Mouse (Mus musculus) MN1 (cell line): ENCODE data around the gene Pitpnm2.

Experiments
- DNase-seq: peaks from one replicate; pipeline ENCODE4 v3.0.0-alpha.2; 2016; ENCODE audit warnings: low spot score

Gene Pitpnm2

DNA sequence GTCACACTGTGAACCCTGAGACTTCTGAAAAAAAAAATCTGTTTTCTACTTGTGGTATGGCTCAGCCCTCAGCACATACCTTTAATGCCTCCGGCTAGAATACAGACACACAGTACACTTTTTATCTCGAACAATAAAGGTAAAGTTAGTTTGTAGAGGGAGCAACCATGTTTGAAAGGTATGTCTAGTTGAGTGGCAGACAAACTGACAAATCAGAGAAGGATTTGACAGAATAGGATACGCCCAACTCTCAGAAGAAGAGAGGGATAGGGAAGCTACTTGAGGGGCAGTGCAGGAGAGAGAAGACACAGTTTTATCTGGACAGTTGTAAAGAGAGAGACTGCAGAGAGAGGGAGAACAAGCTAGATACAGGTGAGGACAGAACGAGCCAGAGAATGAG is 70.1 kb downstream of the Pitpnm2 start:
- DNase-seq = no peak

DNA sequence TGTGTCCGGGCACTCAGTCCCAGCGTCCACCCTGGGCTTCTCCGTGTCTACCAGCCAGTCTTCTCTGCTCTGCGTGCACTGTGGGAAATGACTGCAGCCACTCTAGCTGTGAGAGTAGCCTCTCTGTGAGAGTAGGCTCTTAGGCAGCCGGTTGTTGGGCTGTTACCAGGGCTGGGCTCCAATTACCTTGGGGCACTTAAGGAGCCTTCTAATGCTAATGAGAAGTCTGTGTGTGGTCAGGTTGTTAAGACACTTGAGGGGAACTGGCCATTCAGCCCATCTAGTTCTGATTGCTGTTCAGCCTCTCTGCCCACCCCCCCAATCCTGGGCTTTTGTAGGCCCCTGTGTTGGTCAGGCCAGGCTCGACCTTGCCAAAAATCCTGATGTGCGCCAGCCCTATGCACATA is 72.8 kb downstream of the Pitpnm2 start:
- DNase-seq = no peak

DNA sequence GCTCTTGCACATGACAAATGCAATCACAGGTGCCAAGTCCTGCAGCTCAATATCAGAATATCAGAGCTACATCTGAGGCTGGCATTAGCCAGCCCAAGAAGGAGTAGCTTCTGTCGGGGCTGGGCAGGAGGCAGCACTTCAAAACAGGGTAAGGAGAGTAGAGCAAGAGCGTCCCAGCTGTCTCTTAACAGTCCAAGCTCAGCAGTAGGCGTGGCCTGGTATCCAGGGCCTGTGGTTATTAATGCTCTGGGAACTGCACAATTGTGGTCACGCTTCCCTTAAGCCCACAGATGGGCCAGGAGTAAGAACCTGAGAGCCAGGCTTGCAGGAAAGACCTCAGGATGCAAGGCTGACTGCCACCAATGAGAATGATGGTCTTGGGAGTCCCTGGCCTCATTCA is 74.4 kb downstream of the Pitpnm2 start:
- peak; percentile 54 for DNase-seq

DNA sequence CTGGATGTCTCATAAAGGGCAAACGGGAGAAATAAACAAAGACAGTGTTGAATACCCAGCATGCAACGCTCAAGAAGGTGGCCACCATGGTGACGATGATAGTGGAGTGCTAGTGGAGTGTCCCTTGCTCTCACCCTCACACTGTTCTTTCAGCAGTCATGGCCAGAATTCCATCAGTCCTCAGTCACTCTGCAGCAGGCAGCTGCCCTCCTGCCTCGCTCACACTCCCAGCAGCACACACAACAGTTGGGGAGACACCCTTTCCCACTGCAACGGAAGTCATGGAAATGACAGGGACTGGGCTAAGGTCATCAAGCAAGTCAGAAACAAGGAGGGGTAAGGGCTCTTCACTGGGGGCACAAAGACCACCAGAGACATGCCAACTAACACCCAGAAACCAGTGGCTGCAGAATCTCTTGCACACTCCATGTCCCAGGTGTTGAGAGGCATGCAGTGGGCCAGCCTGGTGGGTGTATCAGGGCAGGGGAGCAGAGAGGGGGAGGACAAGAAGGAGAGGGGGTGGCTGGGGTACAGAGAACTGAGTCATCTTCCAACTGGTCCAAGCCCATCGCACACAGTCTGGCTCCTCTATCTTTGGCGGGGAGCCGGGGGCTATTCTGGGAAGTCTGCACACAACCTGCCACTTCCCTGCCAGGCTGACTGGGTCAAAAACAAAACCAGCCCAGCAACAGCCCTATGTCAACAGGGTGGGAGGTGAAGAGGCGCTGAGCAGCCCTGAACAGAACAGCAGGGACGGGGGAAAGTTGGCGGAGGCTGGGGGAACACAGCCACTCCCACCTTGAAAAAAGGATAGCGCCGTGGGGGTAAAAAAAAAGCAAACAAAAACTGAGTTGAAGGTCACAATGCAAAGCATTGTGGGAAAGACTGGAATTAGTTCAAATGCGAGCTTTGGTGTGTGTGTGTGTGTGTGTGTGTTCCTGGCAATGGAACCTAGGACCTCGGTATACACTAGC is 76.3 kb downstream of the Pitpnm2 start:
- no peak for DNase-seq

DNA sequence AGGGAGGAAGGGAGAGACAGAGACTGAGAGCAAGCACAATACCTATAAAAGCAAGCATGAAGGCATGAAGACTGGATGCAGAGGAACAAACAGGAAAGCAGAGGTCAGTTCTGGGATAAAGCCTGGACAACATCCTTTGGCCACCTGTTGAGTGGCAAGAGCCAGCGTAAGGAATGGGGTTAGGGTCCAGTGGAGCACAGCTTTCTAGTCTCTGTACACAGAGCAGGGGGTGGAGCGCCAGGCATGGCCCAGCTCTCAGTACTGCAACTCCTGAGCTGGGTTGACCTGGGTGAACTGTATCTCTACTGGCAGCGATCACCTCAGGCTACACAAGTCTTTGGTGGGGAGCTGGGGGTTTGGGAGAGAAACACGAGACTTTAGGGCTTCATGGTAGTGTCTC is 77.3 kb downstream of the Pitpnm2 start:
- DNase-seq = no peak

- DNase-seq = no peak
These were observed 77.8 kb downstream of the Pitpnm2 start for GRCm38 (mm10) chr5:124171781-124172180.

- no peak for DNase-seq
These were observed 80.3 kb downstream of the Pitpnm2 start for GRCm38 (mm10) chr5:124169224-124169621.

- no peak for DNase-seq
These were observed 80.9 kb downstream of the Pitpnm2 start for GRCm38 (mm10) chr5:124168428-124169223.

DNA sequence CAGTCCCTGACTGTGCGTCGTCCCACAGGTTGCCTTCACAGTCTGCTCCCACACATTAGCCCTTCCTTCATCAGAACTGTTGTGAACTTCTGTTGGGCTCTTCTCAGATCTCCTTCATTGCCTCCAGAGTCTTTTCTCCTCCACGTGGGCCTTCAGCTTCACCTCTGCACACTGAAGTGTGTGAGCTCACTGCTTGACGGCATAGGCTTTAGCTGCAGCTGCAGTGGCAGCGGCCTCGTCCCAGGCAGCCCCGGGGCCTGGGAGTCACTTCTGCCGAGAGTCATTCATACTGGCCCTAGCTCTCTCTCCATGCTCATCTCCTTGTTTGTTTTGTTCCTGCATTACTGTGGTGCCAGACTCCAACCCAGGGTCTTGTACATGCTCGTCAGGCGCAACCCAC is 81.9 kb downstream of the Pitpnm2 start:
- no peak for DNase-seq

DNA sequence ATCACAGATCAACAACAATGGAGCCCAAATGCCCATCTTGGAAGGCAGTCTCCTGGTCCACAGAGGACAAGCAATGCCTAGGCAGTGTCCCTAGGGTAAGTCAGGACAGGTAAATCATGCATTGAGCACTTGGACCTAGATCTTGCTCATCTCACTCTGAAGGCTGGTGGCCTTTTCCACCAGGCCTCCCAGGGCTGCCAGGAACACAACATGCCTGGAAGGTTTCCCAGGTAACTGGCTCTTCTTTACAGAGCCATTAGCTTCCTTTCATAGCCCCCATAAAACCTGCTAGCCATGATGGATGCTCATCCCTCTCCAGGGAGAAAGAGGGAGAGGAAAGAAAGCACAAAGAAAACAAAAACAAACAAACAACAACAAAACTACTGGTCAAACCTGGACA is 82.8 kb downstream of the Pitpnm2 start:
- DNase-seq = no peak

DNA sequence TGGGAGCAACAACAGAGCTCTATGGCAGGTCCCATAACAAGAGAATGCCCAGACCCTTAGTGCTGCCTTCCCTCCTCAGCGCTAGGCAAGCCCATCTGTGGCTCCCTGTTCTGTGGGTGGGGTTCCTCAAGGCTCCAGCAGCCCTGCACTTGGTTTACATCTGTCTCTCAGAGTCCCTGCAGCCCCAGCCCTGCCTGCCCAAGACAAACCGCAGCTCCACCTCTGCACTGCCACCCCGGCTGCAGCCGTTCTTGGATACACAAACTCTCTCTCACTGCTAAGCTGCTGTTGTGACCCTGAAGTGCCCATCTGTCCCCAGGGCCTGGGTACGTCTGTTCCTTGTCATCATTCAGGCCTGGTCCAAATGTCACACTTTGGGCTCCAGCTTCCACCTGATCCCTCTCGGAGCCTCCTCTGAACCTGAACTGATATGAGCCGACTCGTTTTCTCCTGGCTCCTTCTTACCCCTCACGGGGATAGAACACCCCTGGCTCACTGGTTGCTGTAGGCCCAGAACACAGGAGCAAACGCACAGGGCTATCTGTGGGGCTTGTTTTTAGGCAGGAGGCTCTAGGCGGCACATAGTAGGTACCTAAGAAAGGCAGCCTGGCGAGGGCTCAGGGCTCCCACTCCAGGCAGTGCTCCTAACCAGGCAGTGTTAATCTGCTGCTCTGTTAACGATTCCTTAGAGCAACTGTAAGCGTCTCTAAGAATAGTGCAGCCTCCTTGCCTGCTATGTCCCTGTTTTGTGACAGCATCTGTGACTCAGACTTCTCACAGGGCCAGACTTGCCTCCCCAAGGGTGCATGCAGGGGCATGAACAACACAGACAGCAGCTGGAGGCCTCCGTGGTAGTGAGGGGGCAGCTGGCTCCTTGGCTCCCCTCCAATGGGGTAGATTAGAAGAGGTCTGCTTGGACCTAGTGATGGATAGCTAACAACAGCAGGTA is 83.7 kb downstream of the Pitpnm2 start:
- DNase-seq = peak; percentile 73

- no peak for DNase-seq
These were observed 86.1 kb downstream of the Pitpnm2 start for GRCm38 (mm10) chr5:124163445-124163844.

GRCm38 (mm10) chr5:124162577-124162976 is 87.0 kb downstream of the Pitpnm2 start:
- DNase-seq = peak; percentile 77

DNA sequence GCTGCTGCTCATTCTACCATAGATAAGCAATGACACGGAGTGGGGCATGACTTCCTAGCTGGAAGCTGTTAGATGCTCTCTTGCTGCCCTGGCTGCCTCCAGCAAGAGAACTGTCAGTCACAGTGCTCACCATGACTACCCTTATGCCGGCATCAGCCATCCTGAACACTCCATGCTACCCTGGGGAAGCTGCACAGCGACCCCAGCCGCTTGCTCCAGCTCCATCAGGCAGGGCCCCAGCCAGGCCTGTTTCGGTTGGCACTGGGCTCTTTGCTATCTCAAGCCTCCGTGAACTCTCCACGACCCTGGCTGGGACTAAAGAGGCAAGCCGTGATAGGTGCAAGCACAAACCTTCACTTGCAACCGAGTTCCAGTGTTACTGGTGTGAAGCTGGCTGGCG is 87.7 kb downstream of the Pitpnm2 start:
- DNase-seq = peak; percentile 67

GRCm38 (mm10) chr5:124159453-124159852 is 90.1 kb downstream of the Pitpnm2 start:
- DNase-seq = peak; percentile 73

- DNase-seq = no peak
These were observed 91.3 kb downstream of the Pitpnm2 start for GRCm38 (mm10) chr5:124158305-124158704.

GRCm38 (mm10) chr5:124155943-124156342 is 93.6 kb downstream of the Pitpnm2 start:
- DNase-seq = no peak

DNA sequence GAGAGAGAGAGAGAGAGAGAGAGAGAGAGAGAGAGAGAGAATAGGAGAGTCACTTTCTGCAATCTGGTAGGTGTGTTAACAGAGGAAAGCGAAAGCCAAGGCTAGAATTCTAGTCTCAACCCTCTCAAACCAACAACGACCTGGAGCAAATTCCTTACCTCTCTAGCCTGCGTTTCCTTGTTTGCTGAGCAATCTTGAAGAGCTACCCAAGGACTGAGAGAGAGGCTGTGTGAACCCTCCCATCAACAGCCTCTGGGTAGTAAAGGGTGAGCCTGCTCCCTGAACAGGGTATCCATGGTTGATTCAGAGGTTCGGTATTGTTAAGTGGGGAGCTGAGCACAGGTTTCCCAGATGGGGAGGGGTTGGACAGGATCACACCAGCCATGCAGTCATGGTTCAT is 96.8 kb downstream of the Pitpnm2 start:
- DNase-seq = no peak

DNA sequence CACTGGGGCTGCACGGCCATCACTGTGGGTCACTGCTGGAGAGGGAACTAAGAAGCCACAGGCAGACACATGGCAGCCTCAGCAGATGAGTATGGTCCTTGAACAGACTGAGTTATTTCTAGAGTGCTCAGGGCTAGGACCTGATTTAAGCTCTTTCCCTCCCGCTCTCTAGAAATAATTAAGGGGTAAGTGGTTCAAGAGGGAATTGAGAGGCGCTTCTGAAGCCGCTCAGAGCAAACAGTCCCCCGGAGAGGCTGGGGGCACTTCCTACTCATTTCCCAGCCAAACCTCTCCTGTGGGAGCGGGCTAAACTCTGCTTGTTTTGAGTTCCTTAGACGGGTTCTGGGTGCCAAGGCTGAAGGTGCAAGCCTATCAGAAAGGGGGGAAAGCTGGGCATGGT is 98.7 kb downstream of the Pitpnm2 start:
- DNase-seq = no peak

- no peak for DNase-seq
These were observed 100.5 kb downstream of the Pitpnm2 start for GRCm38 (mm10) chr5:124149028-124149427.

DNA sequence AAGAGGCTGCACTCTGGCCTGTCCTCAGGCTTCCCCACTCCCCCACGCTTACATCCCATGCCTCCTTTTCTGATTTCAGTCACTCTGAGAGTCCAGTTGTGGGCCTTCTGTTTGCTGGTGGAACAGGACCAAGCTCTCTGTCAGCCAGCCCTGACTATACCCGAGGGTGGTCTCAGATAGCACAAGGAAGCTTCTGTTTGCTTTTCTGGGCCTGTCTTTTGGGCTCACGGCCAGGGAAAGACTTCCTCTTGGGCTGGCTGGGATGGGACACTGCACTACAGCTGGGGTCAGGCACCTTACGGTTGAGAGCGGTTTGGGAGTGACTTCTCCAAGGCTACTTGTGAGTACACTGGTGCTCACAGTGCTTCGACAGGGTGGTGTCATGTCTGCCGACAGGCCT is 111.5 kb downstream of the Pitpnm2 start:
- DNase-seq = no peak

DNA sequence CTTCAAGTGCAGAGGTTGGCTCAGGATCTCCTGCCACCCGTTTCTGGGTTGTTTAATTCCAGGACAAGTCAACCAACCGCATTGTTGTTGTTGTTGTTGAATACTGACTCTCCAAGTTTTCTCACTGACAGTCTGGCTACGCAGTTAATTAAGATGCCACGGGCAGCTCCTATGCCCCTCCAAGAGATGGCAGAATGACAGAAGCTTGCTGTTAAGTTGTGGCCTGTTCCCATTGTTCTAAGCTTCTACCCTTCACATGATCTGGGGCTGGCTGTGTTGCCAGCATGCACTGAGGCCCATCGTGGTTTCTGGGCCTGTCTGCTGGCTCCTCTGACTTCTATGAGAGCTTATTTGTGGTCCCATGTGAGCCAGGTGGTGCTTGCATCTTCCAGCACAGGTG is 115.3 kb downstream of the Pitpnm2 start:
- no peak for DNase-seq
